Mouse (Mus musculus): ENCODE measurements at regions not wholly inside any gene's neighbourhood (a gene's known extent, or its start where the extent isn't known, plus 50 kb on each side); places are given as distances from the start of the nearest gene placed in this dataset.

DNA sequence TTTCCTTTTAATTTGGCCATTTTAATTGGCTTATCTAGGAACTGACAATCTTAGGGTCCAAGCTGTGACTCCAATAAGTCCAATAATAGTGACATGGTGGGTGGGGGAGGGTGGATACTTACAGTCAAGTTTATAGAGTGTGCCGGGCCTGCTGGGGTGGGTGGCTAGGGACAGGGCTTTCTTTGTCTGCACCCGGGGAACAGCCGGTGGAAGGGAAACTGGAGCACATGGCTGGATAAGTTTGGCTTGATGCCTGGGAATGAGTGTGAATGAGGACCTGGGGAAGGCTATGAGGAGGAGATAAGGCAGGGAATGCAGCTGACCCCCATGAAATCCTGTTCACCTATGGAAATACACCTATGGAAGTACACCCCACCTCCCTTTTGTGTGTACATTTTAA, 81.7 kb upstream of the Cers4 start:
- no peak for DNase-seq

DNA sequence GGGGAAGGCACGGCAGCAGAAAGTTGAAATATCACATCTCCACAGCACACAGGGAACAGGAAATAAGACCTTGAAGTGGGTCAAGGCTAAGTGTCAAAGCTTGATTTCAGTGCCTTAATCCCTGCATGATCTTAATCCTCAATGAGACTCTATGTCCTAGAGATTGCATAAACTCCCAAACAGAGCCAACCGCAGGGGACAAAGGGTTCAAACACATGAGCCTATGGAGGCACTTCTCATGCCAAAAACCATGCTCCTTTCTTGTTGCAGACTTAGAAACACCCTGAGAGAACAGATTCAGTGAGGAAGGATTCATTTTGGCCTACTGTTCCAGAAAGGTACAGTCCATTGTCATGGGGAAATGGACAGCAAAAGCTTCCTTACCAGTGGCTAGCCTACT, 81.0 kb upstream of the Cers4 start:
- no peak for DNase-seq

DNA sequence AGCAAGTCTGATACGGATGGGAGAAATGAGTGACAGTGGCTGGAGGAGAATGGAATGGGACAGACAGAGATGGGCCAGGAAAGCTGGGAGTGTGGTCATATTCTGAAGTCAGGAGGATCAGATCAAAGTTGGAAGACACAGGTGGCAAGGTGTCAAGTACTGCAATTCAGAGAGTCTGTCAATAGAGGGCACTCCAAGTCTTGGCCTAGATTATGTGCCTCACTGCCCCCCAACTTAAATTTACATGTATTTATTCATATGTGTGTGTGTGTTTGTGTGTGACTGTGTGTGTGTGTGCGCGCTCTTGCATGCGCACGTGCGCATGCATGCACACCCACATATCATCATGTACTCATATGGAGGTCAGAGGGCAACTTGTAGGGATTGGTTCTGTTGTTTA, 79.6 kb upstream of the Cers4 start:
- DNase-seq: peak; percentile 66

DNA sequence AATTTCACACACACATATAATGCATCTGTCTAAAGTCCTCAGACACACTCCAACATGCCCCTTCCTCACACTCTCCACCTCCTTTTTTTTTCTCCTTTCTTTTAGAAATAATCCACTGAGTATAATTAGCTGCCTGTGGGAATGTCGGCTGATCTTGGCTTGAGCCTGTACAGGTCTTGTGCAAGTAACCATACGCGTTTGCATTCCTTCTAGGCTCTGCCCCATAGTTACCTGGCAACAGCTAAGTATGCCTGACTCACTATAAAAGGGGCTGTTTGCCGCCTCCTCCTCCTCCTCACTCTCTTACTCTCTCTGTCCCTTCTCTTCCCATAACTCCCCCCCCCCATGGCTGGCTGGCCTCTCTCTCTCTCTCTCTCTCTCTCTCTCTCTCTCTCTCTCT, 79.1 kb upstream of the Cers4 start:
- DNase-seq: peak; percentile 27

DNA sequence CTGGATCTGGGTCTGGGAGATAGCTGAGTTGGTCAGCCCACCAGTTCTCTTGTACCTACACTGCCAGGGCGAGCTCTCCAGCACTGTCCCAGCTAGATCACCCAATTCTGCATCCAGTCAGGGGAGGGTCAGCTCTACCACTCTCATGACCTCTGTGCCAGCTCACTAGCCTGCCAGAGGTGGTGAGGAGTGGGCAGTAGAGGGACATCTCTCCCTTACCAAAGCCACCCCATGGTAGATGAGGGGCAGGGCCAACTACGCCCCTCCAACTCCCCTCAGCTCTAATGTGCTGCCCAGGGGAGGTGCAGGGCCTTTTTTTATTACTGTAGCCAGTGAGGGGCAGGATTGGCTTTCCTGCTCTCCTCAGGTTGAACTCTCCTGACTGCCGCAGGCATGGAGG, 75.7 kb upstream of the Cers4 start:
- DNase-seq: no peak

DNA sequence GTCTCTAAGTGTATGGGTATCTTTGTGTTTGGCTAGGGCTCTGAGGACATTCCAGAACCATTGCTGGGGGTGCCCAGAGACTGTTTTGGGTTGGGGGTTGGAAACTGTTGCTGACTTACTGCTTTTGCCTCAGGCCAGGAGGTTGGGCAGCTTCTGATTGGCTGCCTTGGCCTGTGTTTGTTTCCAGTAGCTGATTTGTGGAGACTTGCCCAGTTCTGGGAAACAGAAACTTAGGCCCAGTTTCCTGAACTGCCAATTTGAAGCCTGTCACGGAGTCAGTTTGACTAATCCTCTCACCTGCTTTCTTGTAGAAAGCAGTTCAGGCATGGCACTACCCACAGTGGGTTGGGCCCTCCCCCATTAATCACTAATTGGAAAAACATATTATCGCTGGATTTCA, 59.7 kb upstream of the Cers4 start:
- no peak for DNase-seq

DNA sequence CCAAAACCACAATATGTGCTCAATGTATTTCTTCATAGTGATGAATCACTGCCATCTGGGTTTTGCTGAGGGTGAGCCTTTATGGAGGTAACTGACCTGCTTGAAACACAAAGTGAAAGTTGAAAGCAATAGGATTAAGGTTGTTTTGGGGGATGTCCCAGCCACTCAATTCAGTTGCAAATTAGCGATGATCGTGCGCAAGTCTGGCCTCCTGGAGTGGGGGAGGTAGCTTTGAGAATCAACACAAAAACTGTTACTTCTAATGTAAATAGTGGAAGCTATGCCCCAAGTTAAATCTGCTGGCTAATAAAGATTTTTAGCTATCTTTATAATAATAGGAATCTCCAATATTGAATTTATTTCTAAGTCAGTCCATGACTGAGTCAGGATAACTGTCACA, 56.3 kb upstream of the Cers4 start:
- DNase-seq: no peak
